Mouse (Mus musculus) right cerebral cortex, adult 18-20 months (tissue): ENCODE data around the gene Ptcd1.
A peak's percentile ranks its signal among the peaks of the same experiment; 100 is the strongest.
"Not testable (repeated sequence)": the region's sequence is repeated elsewhere in the genome, so short reads cannot be mapped to it uniquely, and the experiment has no call there.

ENCODE experiments used
- DNase-seq: peaks from one replicate; pipeline ENCODE4 v3.0.0; 2022; ENCODE audit warnings: mixed read lengths

The Ptcd1 gene

GRCm38 (mm10) chr5:145166536-145167305, at the start of gene Ptcd1, which contains the start of gene Cpsf4:
Gene Ptcd1, minus strand, starts transcription at chr5:145167108.
Gene Cpsf4, plus strand, starts transcription at chr5:145167213.
- peak; percentile 99 for DNase-seq

GRCm38 (mm10) chr5:145214679-145215078, 47.8 kb upstream of the Ptcd1 start:
- DNase-seq, result no peak

- DNase-seq, result no peak
Observed at GRCm38 (mm10) chr5:145213505-145213904, 46.6 kb upstream of the Ptcd1 start.

- DNase-seq, result no peak
Observed at GRCm38 (mm10) chr5:145212216-145212615, 45.3 kb upstream of the Ptcd1 start.

GRCm38 (mm10) chr5:145211340-145211739, 44.4 kb upstream of the Ptcd1 start:
- DNase-seq, result no peak

GRCm38 (mm10) chr5:145208391-145208790, 41.5 kb upstream of the Ptcd1 start:
- not testable (repeated sequence) for DNase-seq

- no peak for DNase-seq
Observed at GRCm38 (mm10) chr5:145207954-145208353, 41.0 kb upstream of the Ptcd1 start.

GRCm38 (mm10) chr5:145207385-145207784, 40.5 kb upstream of the Ptcd1 start:
- no peak for DNase-seq

- DNase-seq, result no peak
Observed at GRCm38 (mm10) chr5:145205041-145205440, 38.1 kb upstream of the Ptcd1 start.

GRCm38 (mm10) chr5:145203936-145204691, 37.2 kb upstream of the Ptcd1 start, which contains the start of gene Zkscan5:
Gene Zkscan5, plus strand, starts transcription at chr5:145204562.
- peak; percentile 98 for DNase-seq

- no peak for DNase-seq
Observed at GRCm38 (mm10) chr5:145202446-145202845, 35.5 kb upstream of the Ptcd1 start.

- DNase-seq, result peak; percentile 81
Observed at GRCm38 (mm10) chr5:145201321-145201991, 34.5 kb upstream of the Ptcd1 start, which contains the start of gene Zkscan14. Gene Zkscan14, minus strand, starts transcription at chr5:145201868.

- DNase-seq, result no peak
Observed at GRCm38 (mm10) chr5:145200387-145200786, 33.5 kb upstream of the Ptcd1 start.

- DNase-seq, result no peak
Observed at GRCm38 (mm10) chr5:145191962-145192361, 25.1 kb upstream of the Ptcd1 start, which contains the start of gene Atp5j2. Gene Atp5j2, minus strand, starts transcription at chr5:145192062.

- peak; percentile 96 for DNase-seq
Observed at GRCm38 (mm10) chr5:145190875-145191798, 24.2 kb upstream of the Ptcd1 start.

GRCm38 (mm10) chr5:145190373-145190772, 23.5 kb upstream of the Ptcd1 start:
- DNase-seq, result no peak

- no peak for DNase-seq
Observed at GRCm38 (mm10) chr5:145189416-145189815, 22.5 kb upstream of the Ptcd1 start.

GRCm38 (mm10) chr5:145185244-145185643, 18.3 kb upstream of the Ptcd1 start:
- DNase-seq, result no peak

- DNase-seq, result no peak
Observed at GRCm38 (mm10) chr5:145178461-145178980, 11.6 kb upstream of the Ptcd1 start.

- no peak for DNase-seq
Observed at GRCm38 (mm10) chr5:145167306-145167661, 376 bp upstream of the Ptcd1 start.

GRCm38 (mm10) chr5:145165184-145165583, 1.7 kb downstream of the Ptcd1 start:
- no peak for DNase-seq

GRCm38 (mm10) chr5:145164710-145165109, 2.2 kb downstream of the Ptcd1 start:
- no peak for DNase-seq
